Mouse (Mus musculus) left cerebral cortex, adult 9 months (tissue): ENCODE results near the gene Rnpepl1.

ENCODE experiments used
- DNase-seq, 2 experiments: peaks; one replicate each; pipeline ENCODE4 v3.0.0; 2022; ENCODE audit warnings: low spot score in 2 of 2

The Rnpepl1 gene

GRCm38 (mm10) chr1:92910239-92910885, at the start of gene Rnpepl1:
TSS of gene Rnpepl1 (plus strand) at chr1:92910783.
- DNase-seq, result peak in 1 of 2 experiments; percentile 74

GRCm38 (mm10) chr1:92861503-92861902, 49.1 kb upstream of the Rnpepl1 start:
- DNase-seq, result no peak

- DNase-seq, result no peak
Observed at GRCm38 (mm10) chr1:92863268-92863667, 47.3 kb upstream of the Rnpepl1 start.

GRCm38 (mm10) chr1:92866170-92866569, 44.4 kb upstream of the Rnpepl1 start:
- DNase-seq, result no peak

GRCm38 (mm10) chr1:92869985-92870384, 40.6 kb upstream of the Rnpepl1 start:
- DNase-seq, result no peak

- DNase-seq, result no peak
Observed at GRCm38 (mm10) chr1:92872666-92873065, 37.9 kb upstream of the Rnpepl1 start.

GRCm38 (mm10) chr1:92874011-92874410, 36.6 kb upstream of the Rnpepl1 start:
- DNase-seq, result no peak

- peak; percentile 40 to 59 for DNase-seq
Observed at GRCm38 (mm10) chr1:92875360-92876111, 35.0 kb upstream of the Rnpepl1 start.

- no peak for DNase-seq
Observed at GRCm38 (mm10) chr1:92877431-92877978, 33.1 kb upstream of the Rnpepl1 start.

- DNase-seq, result no peak
Observed at GRCm38 (mm10) chr1:92878066-92878741, 32.4 kb upstream of the Rnpepl1 start.

GRCm38 (mm10) chr1:92879266-92879665, 31.3 kb upstream of the Rnpepl1 start:
- DNase-seq, result peak; percentile 36 to 69

GRCm38 (mm10) chr1:92880101-92880500, 30.5 kb upstream of the Rnpepl1 start:
- no peak for DNase-seq

GRCm38 (mm10) chr1:92881982-92882381, 28.6 kb upstream of the Rnpepl1 start:
- no peak for DNase-seq

GRCm38 (mm10) chr1:92888901-92889655, 21.5 kb upstream of the Rnpepl1 start:
- no peak for DNase-seq

GRCm38 (mm10) chr1:92892791-92893190, 17.8 kb upstream of the Rnpepl1 start:
- DNase-seq, result no peak

- no peak for DNase-seq
Observed at GRCm38 (mm10) chr1:92893896-92894295, 16.7 kb upstream of the Rnpepl1 start.

- peak in 1 of 2 experiments; percentile 85 for DNase-seq
Observed at GRCm38 (mm10) chr1:92895089-92895488, 15.5 kb upstream of the Rnpepl1 start.

GRCm38 (mm10) chr1:92902786-92903185, 7.8 kb upstream of the Rnpepl1 start, which contains the start of gene Ankmy1:
TSS of gene Ankmy1 (minus strand) at chr1:92902906.
- peak in 1 of 2 experiments; percentile 65 for DNase-seq

GRCm38 (mm10) chr1:92903627-92904026, 7.0 kb upstream of the Rnpepl1 start:
- no peak for DNase-seq

GRCm38 (mm10) chr1:92905703-92906310, 4.8 kb upstream of the Rnpepl1 start:
- no peak for DNase-seq
